Mouse (Mus musculus) left cerebral cortex, postnatal 4 days (tissue): ENCODE data around the gene Rps6kl1. TPM values are rescaled to one million over a fixed set of nuclear protein-coding genes. Genes with fewer than 3 reads are reported as not detected.

Experiments
- DNase-seq: peaks from one replicate; pipeline ENCODE4 v3.0.0-alpha.2; 2022
- intact Hi-C: fragments of 180-260 bp; cut with DNase I; formaldehyde crosslinking; loops from one replicate; pipeline ENCODE4 v1.15.1; 2025
- total RNA-seq, 2 experiments: library from RNA; stranded (reverse); gene quantifications; 2 replicates each; pipeline ENCODE4 v1.2.3; 2021

Rps6kl1 gene
- total RNA-seq, 2 experiments from 2014 or later = 41.2 to 44.1 TPM

DNA sequence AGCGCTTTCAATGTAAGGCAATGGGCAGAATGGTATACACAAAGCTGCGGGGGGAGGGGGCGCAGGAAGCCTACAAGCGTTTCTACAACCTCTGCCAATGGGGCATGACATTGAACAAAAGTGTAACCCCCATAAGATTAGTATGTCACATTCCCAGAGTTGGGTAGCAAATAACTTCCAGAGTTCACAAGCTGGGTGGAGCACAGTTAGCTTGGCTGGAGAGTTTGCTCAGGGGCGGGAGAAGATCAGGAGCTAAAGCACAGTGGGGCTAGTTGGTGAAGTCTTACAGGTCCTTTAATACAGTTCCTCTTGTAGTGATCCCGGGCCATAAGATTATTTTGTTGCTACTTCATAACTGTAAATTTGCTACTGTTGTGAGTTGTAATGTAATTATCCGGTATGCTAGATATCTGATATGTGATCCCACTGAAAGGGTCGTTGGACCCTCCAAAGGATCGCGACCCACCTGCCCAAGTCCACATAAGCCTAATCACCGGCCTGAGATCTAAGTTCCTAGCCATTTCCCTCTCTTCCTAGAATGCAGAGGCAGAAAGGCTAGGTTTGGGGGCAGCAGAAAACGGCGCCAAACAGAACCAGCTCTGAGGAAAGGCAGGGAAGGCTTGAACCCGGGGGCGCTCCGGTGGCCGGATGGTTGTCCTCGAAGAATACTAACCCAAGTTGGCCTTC is 40.9 kb downstream of the Rps6kl1 start:
- intact Hi-C loops = no loop called here
- DNase-seq = no peak

GRCm38 (mm10) chr12:85109426-85109825 is 41.6 kb downstream of the Rps6kl1 start:
- intact Hi-C loops = no loop called here
- no peak for DNase-seq

DNA sequence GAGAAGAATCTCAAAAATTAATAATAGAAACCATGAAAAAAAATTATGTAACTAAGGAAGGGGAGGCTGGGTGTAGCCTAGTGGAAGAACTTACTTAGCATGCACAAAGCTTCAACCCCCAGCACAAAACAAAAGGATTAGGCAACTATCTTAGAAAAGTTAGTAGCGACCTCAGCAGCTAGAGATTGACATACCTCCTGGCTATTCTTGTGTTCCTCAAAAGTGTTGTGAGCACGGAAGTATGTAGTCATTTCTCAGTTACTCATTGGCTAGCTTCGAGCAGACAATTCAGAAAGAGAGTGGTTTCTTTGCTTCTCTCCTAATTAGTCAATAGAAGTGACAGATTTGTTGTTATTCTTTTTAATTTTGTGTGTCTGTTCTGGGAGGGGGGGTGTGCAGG is 42.4 kb downstream of the Rps6kl1 start:
- intact Hi-C loops = no loop called here

DNA sequence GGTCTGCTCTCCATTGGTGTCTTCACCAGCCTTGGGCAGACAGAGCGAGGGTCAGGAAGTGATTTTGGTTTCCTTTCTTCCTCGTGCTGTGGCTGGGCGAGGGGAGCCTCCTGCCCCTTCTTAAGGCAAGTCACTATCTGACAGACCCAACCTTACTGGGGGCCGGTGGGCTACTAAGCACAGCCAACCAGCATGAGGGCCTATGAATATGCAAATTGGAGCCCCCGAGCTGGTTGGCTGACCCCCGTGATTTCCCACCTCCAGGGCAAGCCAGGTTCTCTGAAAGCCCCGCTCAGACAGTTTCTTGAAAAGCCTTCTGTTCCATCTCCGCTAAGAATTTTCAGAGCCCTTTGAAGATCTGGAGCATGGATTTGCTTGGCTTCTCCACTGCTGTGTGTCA is 44.8 kb downstream of the Rps6kl1 start:
- DNase-seq = no peak
- intact Hi-C loops = no loop called here

More for the DNA sequence above, 42.4 kb downstream of the Rps6kl1 start:
- DNase-seq = no peak

- intact Hi-C loops = no loop called here
- no peak for DNase-seq
These were observed 46.3 kb downstream of the Rps6kl1 start for GRCm38 (mm10) chr12:85104789-85105188.

DNA sequence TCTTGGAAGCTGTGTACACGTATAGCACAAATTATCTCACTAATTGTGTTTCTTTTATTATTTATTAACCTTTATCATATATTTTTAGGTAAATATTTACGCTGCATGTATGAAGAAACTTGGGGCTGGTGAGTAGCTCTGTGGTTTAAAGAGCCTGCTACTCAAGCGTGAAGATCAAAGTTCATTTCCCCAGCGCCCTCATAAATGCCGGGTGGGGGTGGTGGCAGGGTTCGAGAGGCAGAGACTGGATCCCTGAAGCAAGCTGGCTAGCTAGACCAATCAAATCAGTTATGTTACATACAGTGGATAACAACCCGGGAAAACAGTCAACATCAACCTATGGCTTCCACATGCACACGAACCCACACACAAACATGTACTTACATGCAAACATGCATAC is 48.0 kb downstream of the Rps6kl1 start:
- intact Hi-C loops = no loop called here
- no peak for DNase-seq

DNA sequence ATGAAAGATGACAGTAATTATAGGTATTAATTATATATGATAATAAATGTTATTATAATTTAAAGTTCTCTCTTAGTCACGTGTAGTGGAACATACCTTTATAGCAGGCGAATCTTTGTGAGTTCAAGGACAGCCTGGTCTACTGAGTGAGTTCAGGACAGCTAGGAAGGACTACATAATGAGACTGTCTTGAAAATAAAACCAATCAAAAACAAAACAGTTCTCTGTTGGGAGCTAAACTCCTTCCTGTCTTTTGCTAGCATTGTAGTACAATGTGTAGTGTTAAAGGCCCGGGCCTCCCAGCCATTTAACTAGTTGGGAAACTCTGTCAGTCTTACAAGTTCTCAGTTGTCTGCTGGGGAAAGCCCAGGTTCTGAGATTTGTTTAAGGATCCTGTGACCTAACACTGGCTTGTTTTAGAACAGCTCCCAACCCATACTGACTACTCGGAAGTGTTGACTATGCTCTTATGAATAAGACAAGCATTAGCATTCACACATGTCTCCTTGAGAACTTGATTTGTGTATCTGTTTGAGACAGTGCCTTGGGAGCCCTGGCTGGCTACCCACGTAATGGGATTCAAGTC is 49.5 kb downstream of the Rps6kl1 start:
- intact Hi-C loops = no loop called here
- no peak for DNase-seq

- intact Hi-C loops = no loop called here
- DNase-seq = no peak
These were observed 50.1 kb downstream of the Rps6kl1 start for GRCm38 (mm10) chr12:85101001-85101400.

- peak; percentile 39 for DNase-seq
- intact Hi-C loops = no loop called here
These were observed 55.2 kb downstream of the Rps6kl1 start for GRCm38 (mm10) chr12:85095859-85096258.

DNA sequence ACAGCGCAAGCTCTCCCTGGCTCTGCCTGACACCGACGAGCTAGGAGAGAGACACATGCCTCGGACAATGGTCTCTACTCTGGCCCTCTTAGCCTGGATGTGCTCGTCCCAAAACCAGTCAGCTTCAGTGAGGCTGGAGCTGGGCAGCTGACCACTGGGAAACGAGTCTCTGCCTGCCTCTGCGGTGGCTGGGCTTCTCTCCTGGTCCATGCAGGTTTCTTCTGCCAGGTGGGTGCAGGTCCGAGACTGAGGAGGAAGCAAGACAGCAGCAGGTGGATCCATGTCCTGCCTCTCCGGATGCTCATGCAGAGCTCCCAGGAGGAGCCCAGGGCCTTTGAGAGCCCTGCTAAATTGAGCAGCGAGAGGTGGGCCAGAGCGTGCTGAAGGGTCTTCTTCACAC is 55.9 kb downstream of the Rps6kl1 start:
- DNase-seq = no peak
- intact Hi-C loops = no loop called here

DNA sequence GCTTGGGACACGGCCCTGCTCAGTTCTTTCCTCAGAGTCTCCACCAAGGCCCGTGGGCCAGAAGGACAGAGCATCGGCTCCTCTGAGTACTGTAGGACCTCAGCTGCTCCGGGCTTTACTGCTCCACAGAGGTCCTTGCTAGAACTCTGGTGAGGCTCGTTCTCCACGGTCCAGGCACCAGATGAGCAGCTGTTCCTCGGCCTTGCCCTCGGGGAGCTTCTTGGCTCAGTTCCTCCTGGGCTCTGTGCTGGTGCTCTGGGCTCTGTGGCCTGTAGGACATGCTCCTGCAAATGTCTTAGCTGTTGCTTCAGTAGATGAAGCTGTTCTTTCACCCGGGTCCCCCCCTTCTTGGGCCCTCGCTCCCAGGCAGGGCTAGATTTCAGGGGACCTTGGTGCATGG is 56.4 kb downstream of the Rps6kl1 start:
- intact Hi-C loops = no loop called here

GRCm38 (mm10) chr12:85094010-85094409 is 57.1 kb downstream of the Rps6kl1 start:
- intact Hi-C loops = no loop called here
- DNase-seq = peak; percentile 62

More for the DNA sequence above, 56.4 kb downstream of the Rps6kl1 start:
- DNase-seq = peak; percentile 65

DNA sequence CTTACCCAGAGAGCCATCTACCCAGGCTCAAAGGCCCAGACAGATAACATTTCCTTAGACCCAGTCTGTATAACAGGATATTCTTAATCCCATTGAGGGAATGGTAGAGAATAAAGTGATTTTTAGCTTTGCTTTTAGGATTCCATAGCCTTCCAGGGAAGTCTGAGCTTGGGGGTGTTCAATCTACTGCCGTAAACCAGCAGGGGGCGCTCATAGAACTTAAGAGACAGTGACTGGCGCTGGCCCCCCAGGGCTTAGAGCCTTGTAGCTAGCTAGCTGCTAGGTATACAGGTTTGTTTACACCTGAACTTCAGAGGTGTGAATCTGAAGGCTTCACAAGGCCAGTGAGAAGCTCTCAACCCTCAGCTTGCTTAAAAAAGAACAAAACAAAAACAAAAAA is 58.9 kb downstream of the Rps6kl1 start:
- intact Hi-C loops = no loop called here

DNA sequence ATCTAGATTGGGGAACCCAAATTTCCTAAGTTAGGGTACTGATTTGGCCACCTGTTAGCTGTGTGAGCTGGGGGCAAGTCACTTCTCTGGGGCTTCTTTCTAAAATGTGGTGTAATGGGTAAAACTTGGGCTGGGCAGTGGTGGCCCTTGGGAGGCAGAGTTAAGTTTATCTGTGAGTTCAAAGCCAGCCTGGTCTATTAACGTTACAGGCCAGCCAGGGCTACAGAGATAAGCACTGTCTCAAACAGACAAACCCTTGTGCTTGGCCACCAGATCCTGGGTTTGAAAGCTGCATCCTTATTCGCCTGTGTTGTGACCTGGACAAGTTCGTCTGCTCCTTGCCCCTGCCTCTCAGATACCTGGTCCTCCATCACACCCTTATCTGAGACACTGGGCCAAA is 59.9 kb downstream of the Rps6kl1 start:
- no peak for DNase-seq
- intact Hi-C loops = no loop called here

More for the DNA sequence above, 58.9 kb downstream of the Rps6kl1 start:
- peak; percentile 74 for DNase-seq

GRCm38 (mm10) chr12:85087845-85088244 is 63.2 kb downstream of the Rps6kl1 start:
- intact Hi-C loops = no loop called here

More at GRCm38 (mm10) chr12:85087845-85088244, 63.2 kb downstream of the Rps6kl1 start:
- DNase-seq = no peak

Other genes starting within 250 kb of the Rps6kl1 start
- gene Fcf1, start 180.4 kb downstream of the Rps6kl1 start, total RNA-seq = 10 to 100 TPM; 41.0 to 47.8 TPM
- 10 to 100 TPM; 90.9 to 91.7 TPM for gene Arel1, start 180.4 kb downstream of the Rps6kl1 start, total RNA-seq
- gene Ylpm1, start 154.9 kb downstream of the Rps6kl1 start, total RNA-seq = 100 to 1,000 TPM; 143 to 145 TPM
- 1 to 10 TPM in 1 of 2 experiments, under 1 TPM in 1; 0.64 to 1.5 TPM for gene Prox2, start 40.5 kb downstream of the Rps6kl1 start, total RNA-seq
- 100 to 1,000 TPM; 157 to 166 TPM for gene Dlst, start 40.4 kb downstream of the Rps6kl1 start, total RNA-seq
- gene Pgf, start 26.5 kb upstream of the Rps6kl1 start, total RNA-seq = 1 to 10 TPM; 5.1 to 6.4 TPM
- 10 to 100 TPM; 63.5 to 67.2 TPM for gene Eif2b2, start 68.2 kb upstream of the Rps6kl1 start, total RNA-seq
- gene Mlh3, start 119.3 kb upstream of the Rps6kl1 start, total RNA-seq = 10 to 100 TPM; 14.4 to 14.6 TPM
- 10 to 100 TPM; 15.3 to 15.8 TPM for gene Acyp1, start 137.2 kb upstream of the Rps6kl1 start, total RNA-seq
- gene Zc2hc1c, start 137.3 kb upstream of the Rps6kl1 start, total RNA-seq = under 1 TPM; 0.52 to 0.58 TPM
- 10 to 100 TPM; 28.9 to 32.0 TPM for gene Nek9, start 188.1 kb upstream of the Rps6kl1 start, total RNA-seq
- gene Tmed10, start 223.6 kb upstream of the Rps6kl1 start, total RNA-seq = 100 to 1,000 TPM; 153 to 164 TPM